Mouse (Mus musculus) testis, adult 2 months (tissue): Measurements from ENCODE around the gene Ugt2b37. TPM values are rescaled to one million over a fixed set of nuclear protein-coding genes. Genes with fewer than 3 reads are reported as not detected.
"Not testable (repeated sequence)": the region's sequence is repeated elsewhere in the genome, so short reads cannot be mapped to it uniquely, and the experiment has no call there.

Experiments
- H3K27ac ChIP-seq: fragments of 200-500 bp; 2 replicates; pipeline ENCODE4 v1.5.1; 2012; ENCODE audit warnings: low read depth, low read length; ENCODE audit not compliant: control insufficient read depth, insufficient read depth
- H3K27me3 ChIP-seq: fragments of 200-500 bp; 2 replicates; pipeline ENCODE4 v1.6.1; 2012; ENCODE audit warnings: mild to moderate bottlenecking, low read length, moderate library complexity; ENCODE audit not compliant: control insufficient read depth, insufficient read depth
- H3K36me3 ChIP-seq: fragments of 200-500 bp; 2 replicates; pipeline ENCODE4 v1.6.1; 2012; ENCODE audit warnings: mild to moderate bottlenecking, low read length; ENCODE audit not compliant: control insufficient read depth, insufficient read depth
- H3K4me1 ChIP-seq: fragments of 200-500 bp; 2 replicates; pipeline ENCODE4 v1.6.1; 2012; ENCODE audit warnings: low read length; ENCODE audit not compliant: control insufficient read depth, insufficient read depth
- H3K4me3 ChIP-seq: fragments of 200-500 bp; 2 replicates; pipeline ENCODE4 v1.5.1; 2012; ENCODE audit warnings: low read depth, mild to moderate bottlenecking, low read length, moderate library complexity, mixed read lengths; ENCODE audit not compliant: control insufficient read depth
- CTCF ChIP-seq: fragments of 200-500 bp; IDR thresholded peaks from 2 replicates; pipeline ENCODE4 v1.5.1; 2012; ENCODE audit warnings: low read depth, mild to moderate bottlenecking, inconsistent platforms, low read length, moderate library complexity; ENCODE audit not compliant: control insufficient read depth, insufficient read depth, insufficient replicate concordance
- POLR2A ChIP-seq: fragments of 200-500 bp; IDR thresholded peaks from 2 replicates; pipeline ENCODE4 v1.6.1; 2012; ENCODE audit warnings: low read depth, mild to moderate bottlenecking, inconsistent platforms, low read length, moderate library complexity; ENCODE audit not compliant: control insufficient read depth
- polyA plus RNA-seq: library from polyadenylated mRNA; depleted of rRNA; stranded (reverse); fragments of >200 nt; gene quantifications from 2 replicates; pipeline ENCODE4 v1.2.3, GENCODE M21; 2012; rRNA removed

Ugt2b37 gene
- not detected in 2 replicates for polyA plus RNA-seq

DNA sequence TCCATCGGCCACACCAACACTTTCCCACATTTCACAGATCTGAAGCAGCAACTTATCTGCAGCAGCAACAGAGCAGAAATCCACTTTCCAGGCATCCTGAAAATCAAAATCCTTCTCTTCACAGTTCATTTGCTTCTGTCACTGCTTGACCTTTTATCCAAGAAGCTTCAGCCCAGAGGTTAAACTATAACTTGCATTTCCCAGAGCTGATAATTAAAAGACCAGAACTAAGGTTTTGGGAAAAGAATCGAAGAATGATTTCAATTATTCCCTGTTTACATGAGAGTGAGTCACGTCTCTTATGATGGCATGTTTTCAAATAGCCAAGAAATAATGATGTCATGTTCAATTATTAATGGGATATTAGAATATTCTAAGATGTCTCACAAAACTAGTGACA, at the start of gene Ugt2b37:
Gene Ugt2b37 (minus strand): TSS at position 129 of the 400 bp plus-strand sequence.
- not testable (repeated sequence) for H3K4me1 ChIP-seq, H3K27ac ChIP-seq, H3K36me3 ChIP-seq, H3K4me3 ChIP-seq, H3K27me3 ChIP-seq

DNA sequence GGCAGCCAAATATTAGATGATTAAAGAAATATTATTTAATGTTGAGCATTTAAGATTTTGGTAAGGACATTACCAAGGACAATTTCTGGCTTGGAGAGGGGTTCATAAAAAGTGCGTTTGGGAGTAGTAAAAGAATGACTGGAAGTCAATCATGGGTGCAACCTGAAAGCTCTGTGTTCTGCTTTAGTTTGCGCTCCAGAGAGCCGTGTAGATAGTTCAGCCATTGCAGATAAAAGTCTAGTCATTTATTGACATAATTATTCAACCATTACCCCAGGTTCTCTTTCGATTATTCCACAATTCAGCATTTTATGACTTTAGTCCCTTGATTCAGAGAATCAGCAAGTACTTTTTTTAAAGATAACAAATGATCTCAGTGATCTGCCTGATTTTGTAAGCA, 31.6 kb upstream of the Ugt2b37 start:
- not testable (repeated sequence) for H3K4me1 ChIP-seq, H3K27me3 ChIP-seq, H3K27ac ChIP-seq, H3K4me3 ChIP-seq, H3K36me3 ChIP-seq

DNA sequence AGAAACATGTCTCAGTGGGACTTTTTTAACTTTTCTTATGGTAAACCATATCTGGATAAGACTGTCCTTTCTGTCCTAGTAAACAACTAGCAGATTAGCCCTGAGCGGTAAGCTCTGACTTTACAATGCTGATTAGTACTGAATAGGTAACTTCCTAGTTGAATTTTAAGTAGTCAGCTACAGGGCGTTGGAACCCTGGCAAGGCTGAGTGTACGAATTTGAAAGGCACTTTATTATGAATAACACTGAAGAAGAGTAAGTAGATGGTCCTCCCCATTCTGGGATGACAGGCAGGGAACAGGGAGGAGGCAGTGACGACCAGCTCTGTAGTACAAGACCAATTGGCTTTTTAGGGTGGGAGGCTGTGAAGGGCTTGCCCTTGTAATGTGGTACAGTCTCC, 21.4 kb upstream of the Ugt2b37 start:
- not testable (repeated sequence) for H3K27me3 ChIP-seq, H3K27ac ChIP-seq, H3K36me3 ChIP-seq, H3K4me1 ChIP-seq, H3K4me3 ChIP-seq

GRCm38 (mm10) chr5:87275581-87275980, 21.0 kb upstream of the Ugt2b37 start:
- no peaks in the 10 kb centered on the region for H3K27me3 ChIP-seq
- H3K4me1 ChIP-seq: no peaks in the 10 kb centered on the region
- no peak for TF ChIP-seq CTCF
- TF ChIP-seq POLR2A: no peak
- H3K4me3 ChIP-seq: no peak overlapping the region
- H3K36me3 ChIP-seq: no peaks in the 10 kb centered on the region
- no peak overlapping the region for H3K27ac ChIP-seq

- no peaks in the 10 kb centered on the region for H3K36me3 ChIP-seq
- H3K4me1 ChIP-seq: no peaks in the 10 kb centered on the region
- H3K4me3 ChIP-seq: no peak overlapping the region
- H3K27me3 ChIP-seq: no peaks in the 10 kb centered on the region
- H3K27ac ChIP-seq: no peak overlapping the region
- TF ChIP-seq POLR2A (no peak), CTCF (no peak)
These were observed 1.2 kb upstream of the Ugt2b37 start for GRCm38 (mm10) chr5:87255831-87256230.

- not testable (repeated sequence) for H3K36me3 ChIP-seq, H3K27ac ChIP-seq, H3K27me3 ChIP-seq, H3K4me1 ChIP-seq, H3K4me3 ChIP-seq
These were observed 12.5 kb downstream of the Ugt2b37 start for GRCm38 (mm10) chr5:87242140-87242539.

DNA sequence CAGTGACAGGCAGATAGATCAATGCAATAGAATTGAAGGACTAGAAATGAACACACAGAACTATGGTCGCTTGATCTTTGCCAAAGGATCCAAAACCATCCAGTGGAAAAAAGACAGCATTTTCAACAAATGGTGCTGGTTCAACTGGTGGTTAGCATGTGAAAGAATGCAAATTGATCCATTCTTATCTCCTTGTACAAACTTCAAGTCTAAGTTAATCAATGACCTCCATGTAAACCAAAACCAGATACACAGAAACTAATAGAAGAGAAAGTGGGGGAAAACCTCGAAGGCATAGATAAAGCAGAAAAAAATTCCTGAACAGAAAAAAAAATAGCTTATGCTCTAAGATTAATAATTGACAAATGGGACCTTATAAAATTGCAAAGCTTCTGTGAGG, 58.2 kb downstream of the Ugt2b37 start:
- H3K27me3 ChIP-seq, H3K4me3 ChIP-seq, H3K36me3 ChIP-seq, H3K4me1 ChIP-seq, H3K27ac ChIP-seq: not testable (repeated sequence)

Other genes with a start within 250 kb of the Ugt2b37 start
- gene Ugt2b36, start 162.2 kb downstream of the Ugt2b37 start, polyA plus RNA-seq: not detected in 2 replicates
- gene Ugt2b5, start 114.5 kb downstream of the Ugt2b37 start, polyA plus RNA-seq: 0.09 TPM in 1 of 2 replicates, not detected in the other
- gene Ugt2a3, start 82.4 kb upstream of the Ugt2b37 start, polyA plus RNA-seq: not detected in 2 replicates
- gene Ugt2b38, start 169.4 kb upstream of the Ugt2b37 start, polyA plus RNA-seq: not detected in 2 replicates
- not detected in 2 replicates for gene Ugt2a2, start 227.5 kb upstream of the Ugt2b37 start, polyA plus RNA-seq
- not detected in 2 replicates for gene Gm43638, start 232.0 kb upstream of the Ugt2b37 start, polyA plus RNA-seq
- gene Ugt2a1, start 236.1 kb upstream of the Ugt2b37 start, polyA plus RNA-seq: not detected in 2 replicates